Mouse (Mus musculus): Measurements from ENCODE around the gene Bpnt1.

DNA sequence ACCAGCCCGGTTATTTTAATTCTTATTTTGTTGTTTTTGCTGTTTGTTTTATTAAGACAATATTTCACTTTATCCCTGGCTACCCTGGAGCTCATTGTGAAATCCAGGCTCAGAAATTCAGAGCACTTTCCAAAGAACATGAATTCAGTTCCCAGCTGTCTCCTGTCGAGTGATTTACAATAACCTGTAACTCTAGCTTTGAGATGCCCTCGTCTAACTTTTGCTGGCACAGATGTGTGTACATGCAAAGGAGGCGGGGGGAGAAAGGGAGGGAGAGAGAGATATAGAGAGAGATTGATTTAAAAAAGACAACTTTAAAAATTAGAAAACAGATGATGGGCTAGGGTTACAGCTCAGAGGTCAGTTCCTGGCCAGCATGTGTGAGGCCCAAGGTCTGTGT, 22.8 kb downstream of the Bpnt1 start:
- no peak for TF ChIP-seq CTCF (IDR thresholded peaks at IDR 0.05; ENCODE audit: low read depth)
- no peak for TF ChIP-seq EP300 (IDR thresholded peaks at IDR 0.05; ENCODE audit: low read depth)
